Mouse (Mus musculus): ENCODE data around the gene Drc7. TPM values are rescaled to one million over a fixed set of nuclear protein-coding genes. Genes with fewer than 3 reads are reported as not detected.

The Drc7 gene
- polyA plus RNA-seq, 1 experiment from 2014 or later, result 1.4 TPM

GRCm38 (mm10) chr8:95037106-95037925, 17.6 kb upstream of the Drc7 start:
- ATAC-seq (replicated peaks), result peak; percentile 95
- 0 out of 2 replicates have a peak, but pooled peaks cover 3% of the 10 kb centered on the region for H3K4me1 ChIP-seq
- no peaks in the 10 kb centered on the region for H3K27me3 ChIP-seq
- no peaks in the 10 kb centered on the region for H3K9me3 ChIP-seq
- H3K36me3 ChIP-seq, result no peaks in the 10 kb centered on the region
- 0 out of 2 replicates have a peak overlapping the region, but pooled peaks have one; percentile 25 for H3K27ac ChIP-seq (replicated peaks)
- no peak overlapping the region for H3K4me2 ChIP-seq (replicated peaks)
- H3K4me3 ChIP-seq, result no peak overlapping the region
- WGBS, result 65% methylated on average over 7 of the region's 7 CpGs
- H3K9ac ChIP-seq (replicated peaks), result no peak overlapping the region

GRCm38 (mm10) chr8:95041883-95042784, 12.8 kb upstream of the Drc7 start:
- no peak overlapping the region for H3K4me3 ChIP-seq
- H3K9ac ChIP-seq (replicated peaks), result no peak overlapping the region
- H3K36me3 ChIP-seq, result no peaks in the 10 kb centered on the region
- H3K9me3 ChIP-seq, result no peaks in the 10 kb centered on the region
- H3K27me3 ChIP-seq, result no peaks in the 10 kb centered on the region
- WGBS, result 75% methylated on average over 6 of the region's 6 CpGs
- ATAC-seq (replicated peaks), result no peak
- H3K27ac ChIP-seq (replicated peaks), result no peak overlapping the region
- H3K4me1 ChIP-seq, result 0 out of 2 replicates have a peak, but pooled peaks cover 3% of the 10 kb centered on the region
- no peak overlapping the region for H3K4me2 ChIP-seq (replicated peaks)

GRCm38 (mm10) chr8:95044811-95045210, 10.1 kb upstream of the Drc7 start:
- Histone ChIP-seq H3K9me3 (no peaks in the 10 kb centered on the region), H3K27me3 (no peaks in the 10 kb centered on the region), H3K4me2 (replicated peaks) (no peak overlapping the region), H3K36me3 (no peaks in the 10 kb centered on the region), H3K27ac (replicated peaks) (no peak overlapping the region), H3K4me3 (no peak overlapping the region), H3K4me1 (no peaks in the 10 kb centered on the region), H3K9ac (replicated peaks) (no peak overlapping the region)
- WGBS, result 70% methylated on average over 4 of the region's 4 CpGs
- no peak for ATAC-seq (replicated peaks)

- WGBS, result 71% methylated on average over 3 of the region's 3 CpGs
- Histone ChIP-seq H3K9ac (replicated peaks) (no peak overlapping the region), H3K36me3 (no peaks in the 10 kb centered on the region), H3K4me3 (no peak overlapping the region), H3K27me3 (no peaks in the 10 kb centered on the region), H3K4me2 (replicated peaks) (no peak overlapping the region), H3K27ac (replicated peaks) (no peak overlapping the region), H3K4me1 (no peaks in the 10 kb centered on the region), H3K9me3 (no peaks in the 10 kb centered on the region)
- ATAC-seq (replicated peaks), result no peak
Observed at GRCm38 (mm10) chr8:95046982-95047381, 7.9 kb upstream of the Drc7 start.

- Histone ChIP-seq H3K4me2 (replicated peaks) (no peak overlapping the region), H3K4me1 (no peaks in the 10 kb centered on the region), H3K4me3 (no peak overlapping the region), H3K27ac (replicated peaks) (no peak overlapping the region), H3K27me3 (no peaks in the 10 kb centered on the region), H3K9me3 (no peaks in the 10 kb centered on the region), H3K36me3 (no peaks in the 10 kb centered on the region), H3K9ac (replicated peaks) (no peak overlapping the region)
- 75% methylated on average over 6 of the region's 6 CpGs for WGBS
- ATAC-seq (replicated peaks), result no peak
Observed at GRCm38 (mm10) chr8:95047884-95048680, 6.8 kb upstream of the Drc7 start.

GRCm38 (mm10) chr8:95049636-95050035, 5.3 kb upstream of the Drc7 start:
- no peaks in the 10 kb centered on the region for H3K4me1 ChIP-seq
- no peak overlapping the region for H3K9ac ChIP-seq (replicated peaks)
- 81% methylated on average over 2 of the region's 2 CpGs for WGBS
- H3K27ac ChIP-seq (replicated peaks), result no peak overlapping the region
- H3K36me3 ChIP-seq, result no peaks in the 10 kb centered on the region
- no peaks in the 10 kb centered on the region for H3K27me3 ChIP-seq
- no peak overlapping the region for H3K4me2 ChIP-seq (replicated peaks)
- no peaks in the 10 kb centered on the region for H3K9me3 ChIP-seq
- no peak for ATAC-seq (replicated peaks)
- no peak overlapping the region for H3K4me3 ChIP-seq

- WGBS, result 59% methylated on average over 6 of the region's 6 CpGs
- Histone ChIP-seq H3K36me3 (no peaks in the 10 kb centered on the region), H3K9ac (replicated peaks) (no peak overlapping the region), H3K4me2 (replicated peaks) (no peak overlapping the region), H3K27me3 (no peaks in the 10 kb centered on the region), H3K27ac (replicated peaks) (no peak overlapping the region), H3K4me1 (no peaks in the 10 kb centered on the region), H3K9me3 (no peaks in the 10 kb centered on the region), H3K4me3 (no peak overlapping the region)
- 0 out of 2 replicates have a peak, but pooled peaks have one; percentile 41 for ATAC-seq (replicated peaks)
Observed at GRCm38 (mm10) chr8:95054438-95054837, 465 bp upstream of the Drc7 start.

- no peaks in the 10 kb centered on the region for H3K9me3 ChIP-seq
- ATAC-seq (replicated peaks), result no peak
- H3K9ac ChIP-seq (replicated peaks), result no peak overlapping the region
- no peaks in the 10 kb centered on the region for H3K4me1 ChIP-seq
- no peak overlapping the region for H3K4me2 ChIP-seq (replicated peaks)
- H3K27ac ChIP-seq (replicated peaks), result no peak overlapping the region
- no peak overlapping the region for H3K4me3 ChIP-seq
- 89% methylated on average over 5 of the region's 5 CpGs for WGBS
- no peaks in the 10 kb centered on the region for H3K27me3 ChIP-seq
- H3K36me3 ChIP-seq, result no peaks in the 10 kb centered on the region
Observed at GRCm38 (mm10) chr8:95056414-95056813, 1.5 kb downstream of the Drc7 start.

GRCm38 (mm10) chr8:95058661-95059060, 3.8 kb downstream of the Drc7 start:
- no peaks in the 10 kb centered on the region for H3K9me3 ChIP-seq
- no peak overlapping the region for H3K27ac ChIP-seq (replicated peaks)
- no peak overlapping the region for H3K4me2 ChIP-seq (replicated peaks)
- H3K27me3 ChIP-seq, result no peaks in the 10 kb centered on the region
- no peak overlapping the region for H3K4me3 ChIP-seq
- H3K9ac ChIP-seq (replicated peaks), result no peak overlapping the region
- H3K4me1 ChIP-seq, result no peaks in the 10 kb centered on the region
- ATAC-seq (replicated peaks), result no peak
- H3K36me3 ChIP-seq, result no peaks in the 10 kb centered on the region
- WGBS, result 85% methylated on average over 6 of the region's 6 CpGs

GRCm38 (mm10) chr8:95059812-95060533, 5.1 kb downstream of the Drc7 start:
- Histone ChIP-seq H3K4me3 (no peak overlapping the region), H3K36me3 (no peaks in the 10 kb centered on the region), H3K4me2 (replicated peaks) (no peak overlapping the region), H3K27ac (replicated peaks) (no peak overlapping the region), H3K4me1 (no peaks in the 10 kb centered on the region), H3K9ac (replicated peaks) (no peak overlapping the region), H3K27me3 (no peaks in the 10 kb centered on the region), H3K9me3 (no peaks in the 10 kb centered on the region)
- WGBS, result 68% methylated on average over 6 of the region's 6 CpGs
- ATAC-seq (replicated peaks), result no peak

GRCm38 (mm10) chr8:95064531-95064930, 9.6 kb downstream of the Drc7 start:
- Histone ChIP-seq H3K4me2 (replicated peaks) (no peak overlapping the region), H3K27me3 (no peaks in the 10 kb centered on the region), H3K4me1 (no peaks in the 10 kb centered on the region), H3K27ac (replicated peaks) (no peak overlapping the region), H3K4me3 (no peak overlapping the region), H3K9me3 (no peaks in the 10 kb centered on the region), H3K9ac (replicated peaks) (no peak overlapping the region), H3K36me3 (no peaks in the 10 kb centered on the region)
- WGBS, result 70% methylated on average over 2 of the region's 2 CpGs
- ATAC-seq (replicated peaks), result no peak

Measured in forebrain, embryonic 15.5 days (tissue).